Mouse (Mus musculus) Muller cell, postnatal 12 days (primary cell): ENCODE data around the gene Adam22.
"Not testable (repeated sequence)": the region's sequence is repeated elsewhere in the genome, so short reads cannot be mapped to it uniquely, and the experiment has no call there.

Experiments used
- DNase-seq: peaks from one replicate; pipeline ENCODE4 v3.0.0-alpha.2; 2015; ENCODE audit errors: inconsistent ontology term

The Adam22 gene

GRCm38 (mm10) chr5:8327645-8328269 lies 40.2 kb downstream of the Adam22 start:
- DNase-seq, result no peak

DNA sequence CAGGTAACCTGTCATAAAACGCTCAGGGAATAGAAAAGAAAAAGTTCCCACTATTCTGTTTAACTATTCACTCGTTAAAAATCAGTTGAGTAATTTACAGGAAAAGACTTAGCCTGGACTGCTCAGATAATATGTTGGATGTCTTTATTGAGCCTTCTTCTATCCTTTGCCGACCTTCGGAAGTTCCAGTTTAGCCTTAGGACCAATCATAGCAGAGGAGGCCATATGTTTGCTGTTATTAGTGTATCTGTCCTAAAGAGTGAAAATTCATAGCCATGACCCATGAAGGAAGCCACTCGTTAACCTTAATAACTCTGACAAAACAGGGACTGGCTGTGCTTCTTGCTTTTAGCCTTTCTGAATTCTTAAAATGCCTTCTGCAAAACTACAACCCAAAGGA lies 41.3 kb downstream of the Adam22 start:
- peak; percentile 59 for DNase-seq

GRCm38 (mm10) chr5:8312324-8312723 lies 55.6 kb downstream of the Adam22 start:
- peak; percentile 58 for DNase-seq

- DNase-seq, result no peak
These were observed 57.1 kb downstream of the Adam22 start for GRCm38 (mm10) chr5:8310907-8311306.

DNA sequence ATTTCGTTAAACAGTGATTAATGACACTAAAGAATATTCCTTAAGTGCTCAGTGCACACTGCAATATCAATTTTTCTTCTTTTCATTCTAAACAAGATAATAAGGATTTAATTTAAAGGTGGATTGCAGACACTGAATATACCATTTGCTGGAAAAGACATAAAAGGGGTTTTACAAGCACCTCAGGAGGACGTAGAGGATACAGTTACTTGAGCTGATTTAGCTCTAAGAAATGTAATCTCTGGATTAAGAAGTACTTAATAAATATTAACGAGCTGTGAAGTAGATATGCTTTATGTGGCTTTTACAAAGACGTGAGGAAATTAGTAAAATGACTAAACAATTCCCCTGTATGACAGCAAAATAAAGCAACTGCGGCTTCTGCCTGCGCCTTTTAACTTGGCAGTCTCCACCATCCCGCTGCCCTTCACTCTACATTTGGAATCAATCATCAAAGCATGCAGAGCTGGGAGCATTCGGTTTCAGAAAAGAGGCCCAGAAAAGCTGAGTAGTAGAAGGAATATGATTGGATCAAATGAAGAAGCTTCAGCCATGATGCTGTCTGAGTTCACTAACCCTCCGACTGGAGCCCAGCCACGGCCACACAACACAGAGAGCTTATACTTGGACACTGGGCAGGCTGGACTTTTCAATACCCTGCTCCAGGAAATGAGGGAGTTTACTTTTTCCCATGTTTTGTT lies 70.1 kb downstream of the Adam22 start:
- DNase-seq, result peak; percentile 83

GRCm38 (mm10) chr5:8293287-8293686 lies 74.7 kb downstream of the Adam22 start:
- DNase-seq, result peak; percentile 93

DNA sequence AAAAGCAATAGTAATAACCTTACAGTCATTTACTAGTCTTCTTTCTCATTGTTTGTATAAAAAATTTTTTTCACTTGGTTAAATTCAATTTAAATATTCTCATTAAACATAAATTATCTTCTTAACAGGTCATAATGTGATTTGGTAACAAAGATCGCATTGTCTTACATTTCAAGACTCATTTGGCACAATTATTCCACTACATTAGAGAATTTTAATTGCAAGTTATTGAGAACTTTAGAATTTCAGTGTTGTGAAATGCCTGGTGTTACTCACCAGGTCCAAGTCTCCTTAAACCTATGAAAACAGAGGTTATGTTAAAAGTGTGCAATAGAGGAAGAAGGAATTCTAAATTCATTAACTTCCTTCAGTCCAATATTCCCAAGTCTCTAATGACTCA lies 76.5 kb downstream of the Adam22 start:
- DNase-seq, result peak; percentile 88

DNA sequence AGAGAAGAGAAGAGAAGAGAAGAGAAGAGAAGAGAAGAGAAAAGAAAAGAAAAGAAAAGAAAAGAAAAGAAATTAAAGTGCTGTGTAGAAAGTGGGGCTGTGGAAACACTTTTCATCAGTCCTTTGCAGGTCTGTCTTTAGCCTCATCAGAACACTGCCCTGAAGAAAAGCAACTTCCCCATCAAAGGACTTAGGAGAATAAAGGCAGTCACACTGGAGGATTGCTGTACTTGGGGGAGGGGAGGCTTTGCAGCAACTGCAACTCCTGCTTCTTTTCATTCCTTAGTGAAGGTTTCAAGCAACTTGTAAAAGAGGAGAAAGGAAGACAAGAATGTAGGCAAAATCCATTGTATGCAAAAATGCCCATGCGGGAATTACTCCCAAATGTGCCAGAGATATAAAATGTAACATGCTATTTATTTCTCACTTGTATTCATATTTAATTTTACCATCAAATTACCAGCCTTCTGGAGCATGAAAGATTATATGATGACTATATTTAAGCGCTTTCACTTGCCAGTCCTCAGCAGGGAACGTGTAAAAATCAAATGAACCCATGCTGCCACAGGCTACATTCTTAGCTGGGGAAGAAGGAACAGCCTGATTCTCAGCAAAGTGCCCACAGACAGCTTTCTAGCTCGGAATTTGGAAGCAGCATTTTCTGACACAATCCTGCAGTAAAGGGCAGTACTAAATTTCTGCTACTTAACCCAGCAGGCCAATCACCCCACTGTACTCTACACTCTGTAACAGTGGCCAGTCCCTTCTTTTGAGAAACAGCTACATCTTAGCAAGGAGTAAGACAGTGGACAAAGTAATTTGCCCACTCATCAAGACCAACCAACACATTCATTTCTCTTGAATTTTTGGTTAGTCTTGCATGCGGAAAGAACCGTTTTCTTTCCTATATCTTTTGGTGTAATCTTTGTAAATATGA lies 78.0 kb downstream of the Adam22 start:
- DNase-seq, result no peak

DNA sequence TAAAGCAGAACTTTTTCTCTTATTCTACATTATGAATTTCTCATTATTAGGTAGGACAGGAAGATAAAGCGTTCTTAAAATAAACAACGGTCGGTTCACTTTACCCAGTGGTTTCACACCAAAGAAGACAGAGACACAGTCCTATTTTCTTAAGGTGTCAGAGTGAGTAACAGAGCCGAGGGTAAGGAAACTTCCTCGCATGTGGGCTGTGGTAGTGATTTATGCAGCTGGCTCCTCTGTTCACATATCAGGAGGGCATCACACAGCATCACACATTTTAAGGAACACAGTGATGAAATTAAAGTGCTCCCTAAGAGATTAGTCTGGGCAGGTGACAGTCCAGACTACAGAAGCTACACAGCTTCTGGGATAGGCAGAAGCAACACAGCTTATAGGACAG lies 83.8 kb downstream of the Adam22 start:
- DNase-seq, result no peak

DNA sequence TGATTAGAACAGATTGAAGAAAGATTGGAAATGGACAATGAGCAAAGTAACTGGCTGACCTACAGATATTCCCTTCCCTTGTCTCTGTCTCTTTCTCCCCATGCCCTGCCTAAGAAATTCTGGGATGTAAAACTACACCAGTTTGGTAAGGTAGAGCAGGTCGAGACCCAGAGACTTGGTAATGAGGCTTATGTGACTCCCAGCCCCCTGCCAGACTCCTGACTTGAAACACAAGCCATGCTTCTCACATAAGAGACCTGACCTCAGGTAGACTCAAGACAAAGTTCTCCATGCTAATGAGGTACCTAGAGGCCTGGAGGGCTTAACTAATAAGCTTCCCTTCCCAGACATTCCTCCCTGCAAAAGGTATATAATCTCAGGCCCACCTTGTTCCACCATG lies 91.8 kb downstream of the Adam22 start:
- no peak for DNase-seq

DNA sequence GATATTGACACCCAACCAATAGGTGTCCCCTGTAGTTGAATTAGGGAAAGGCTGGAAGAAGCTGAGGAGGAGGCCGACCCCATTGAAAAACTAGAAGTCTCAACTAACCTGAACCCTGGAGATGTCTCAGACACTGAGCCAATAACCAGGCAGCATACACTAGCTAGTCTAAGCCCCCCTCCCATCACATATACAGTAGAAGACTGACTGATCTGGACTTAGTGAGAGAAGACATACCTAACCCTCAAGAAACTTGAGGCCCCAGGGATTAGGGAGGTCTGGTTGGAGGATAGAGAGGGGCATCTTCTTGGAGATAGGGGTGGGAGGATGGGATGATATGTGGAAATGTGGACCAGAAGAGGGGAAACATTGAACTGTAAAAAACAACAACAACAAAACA lies 110.6 kb downstream of the Adam22 start:
- no peak for DNase-seq

DNA sequence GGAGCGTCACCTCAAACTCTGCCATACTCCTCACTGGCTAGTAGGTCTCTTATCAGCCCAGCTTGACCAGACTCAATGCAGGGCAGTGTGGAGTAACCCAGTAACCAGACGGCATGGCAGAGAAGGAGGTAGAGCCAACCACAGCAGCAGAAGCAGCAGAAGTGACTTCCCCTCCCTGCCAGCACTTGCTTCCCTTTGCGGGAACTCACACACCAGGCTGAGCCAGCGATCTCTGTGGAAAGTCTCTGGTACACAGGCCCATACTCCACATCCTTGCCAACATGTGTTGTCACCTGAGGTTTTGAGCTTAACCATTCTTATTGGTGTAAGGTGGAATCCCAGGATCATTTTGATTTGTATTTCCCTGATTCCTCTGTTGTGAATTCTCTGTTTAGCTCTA lies 111.5 kb downstream of the Adam22 start:
- no peak for DNase-seq

GRCm38 (mm10) chr5:8244696-8245095 lies 123.3 kb downstream of the Adam22 start:
- DNase-seq, result no peak

GRCm38 (mm10) chr5:8243064-8243615 lies 124.8 kb downstream of the Adam22 start:
- peak; percentile 47 for DNase-seq

DNA sequence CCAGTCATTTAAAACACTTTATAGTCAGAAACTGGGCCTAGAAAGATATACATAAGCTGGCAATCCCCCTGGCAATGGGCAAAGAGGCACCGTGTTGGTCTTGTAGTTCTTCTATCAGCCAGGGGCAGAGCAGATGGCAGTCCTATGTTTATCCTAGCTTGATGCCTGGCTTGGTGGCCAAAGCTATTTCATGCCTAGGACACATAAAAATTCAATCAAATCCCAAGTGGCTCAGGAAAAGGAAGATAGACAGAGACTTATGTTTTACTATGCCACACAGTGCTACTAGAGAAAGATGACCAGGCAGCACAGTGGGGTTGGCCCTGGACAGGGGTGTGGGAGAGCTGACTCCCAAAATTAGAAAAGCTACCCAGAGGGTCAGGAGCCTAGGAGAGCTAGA lies 125.3 kb downstream of the Adam22 start:
- DNase-seq, result no peak

GRCm38 (mm10) chr5:8227073-8227472 lies 140.9 kb downstream of the Adam22 start:
- DNase-seq, result no peak

- peak; percentile 76 for DNase-seq
These were observed 143.6 kb downstream of the Adam22 start for GRCm38 (mm10) chr5:8224321-8224705.

- no peak for DNase-seq
These were observed 144.2 kb downstream of the Adam22 start for GRCm38 (mm10) chr5:8223597-8224320.

DNA sequence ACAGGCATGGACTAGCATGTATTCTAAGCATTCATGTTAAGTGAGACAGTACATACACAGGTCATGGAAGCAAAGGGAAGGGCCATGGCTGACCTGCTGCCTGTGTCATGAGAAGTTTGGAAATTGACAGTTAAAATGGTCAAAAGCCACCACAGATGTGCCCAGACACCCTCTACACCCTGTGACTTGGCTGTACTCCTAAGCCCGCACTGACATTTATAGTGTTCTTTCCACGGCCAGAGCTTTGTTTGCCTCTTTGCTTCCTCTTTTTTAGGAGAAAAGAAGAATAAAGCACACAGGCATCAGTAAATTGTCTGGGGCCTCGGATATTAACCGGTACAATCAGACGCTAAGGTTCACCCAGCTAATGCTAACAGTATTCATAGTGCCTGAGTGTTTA lies 146.3 kb downstream of the Adam22 start:
- DNase-seq, result no peak

GRCm38 (mm10) chr5:8215841-8216240 lies 152.1 kb downstream of the Adam22 start:
- no peak for DNase-seq

DNA sequence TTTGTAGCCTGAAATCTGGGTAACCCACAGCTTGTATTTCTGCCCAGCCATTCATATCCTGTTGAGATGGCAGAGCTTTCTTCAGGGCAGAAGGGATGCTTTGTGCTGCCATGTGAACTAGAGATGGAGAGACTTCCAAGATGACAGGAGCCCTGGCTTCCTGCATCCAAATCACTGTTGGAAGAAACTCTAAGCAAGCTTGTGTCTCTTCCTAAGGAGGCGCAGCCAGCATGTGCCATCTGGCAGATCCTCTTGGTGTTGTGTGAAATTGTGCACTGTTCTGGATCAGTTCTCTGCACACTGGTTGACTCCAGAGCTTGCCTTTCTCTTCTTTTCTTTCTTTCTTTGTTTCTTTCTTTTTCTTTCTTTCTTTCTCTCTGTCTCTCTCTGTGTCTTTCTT lies 183.0 kb downstream of the Adam22 start:
- not testable (repeated sequence) for DNase-seq

DNA sequence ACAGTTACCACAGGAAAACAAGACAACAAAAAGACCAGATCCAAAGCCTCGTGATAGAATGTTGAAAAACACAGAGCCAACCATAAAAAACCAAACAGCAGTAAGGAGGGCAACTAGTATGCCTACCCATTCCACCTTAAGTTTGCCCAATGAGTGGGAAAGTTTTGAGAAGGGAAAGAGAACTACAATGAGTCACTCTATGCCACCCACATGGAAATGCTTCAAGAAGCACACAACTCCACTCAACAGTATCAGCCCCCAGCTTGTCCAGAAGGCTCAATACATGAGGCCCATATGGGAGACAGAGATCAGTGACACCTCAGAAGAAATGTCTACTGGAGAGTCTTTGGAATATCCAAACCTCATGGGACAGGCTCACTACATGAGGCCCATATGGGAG lies 187.3 kb downstream of the Adam22 start:
- no peak for DNase-seq
